Mouse (Mus musculus) heart, embryonic 14.5 days (tissue): ENCODE measurements around the gene Pnpo. TPM values are rescaled to one million over a fixed set of nuclear protein-coding genes. Genes with fewer than 3 reads are reported as not detected.
A peak's percentile ranks its signal among the peaks of the same experiment; 100 is the strongest.

Experiments used
- ATAC-seq: fragments of 200-750 bp; cut with Nextera tagmentation; 2 replicates; pipeline ENCODE4 v1.8.0; 2017; ENCODE audit warnings: low read depth, moderate TSS enrichment; ENCODE audit not compliant: insufficient number of reproducible peaks, insufficient read depth, low FRiP score
- H3K27ac ChIP-seq, 2 experiments: fragments of 200-500 bp in 1 of 2; fragments of 300-500 bp in 1 of 2; sonication (generic) in 1 of 2; replicated peaks in 1 of 2; 2 replicates each; pipeline ENCODE4 v1.5.1; 2012 to 2014; ENCODE audit warnings: low read depth in 2 of 2, low read length in 2 of 2, control low read depth in 1 of 2, mild to moderate bottlenecking in 1 of 2, mixed read lengths in 1 of 2; ENCODE audit not compliant: control insufficient read depth in 1 of 2, insufficient read depth in 1 of 2
- H3K27me3 ChIP-seq: fragments of 300-500 bp; sonication (generic); 2 replicates; pipeline ENCODE4 v1.6.1; 2014; ENCODE audit warnings: mild to moderate bottlenecking, low read length, control low read depth; ENCODE audit not compliant: control insufficient read depth, insufficient read depth
- H3K36me3 ChIP-seq: fragments of 300-500 bp; sonication (generic); 2 replicates; pipeline ENCODE4 v1.6.1; 2014; ENCODE audit warnings: mild to moderate bottlenecking, control low read depth, low read length, mixed read lengths; ENCODE audit not compliant: control insufficient read depth, insufficient read depth
- H3K4me1 ChIP-seq, 2 experiments: fragments of 200-500 bp in 1 of 2; fragments of 300-500 bp in 1 of 2; sonication (generic) in 1 of 2; 2 replicates each; pipeline ENCODE4 v1.6.1; 2012 to 2014; ENCODE audit warnings: low read length in 2 of 2, control low read depth in 1 of 2, mixed read lengths in 1 of 2; ENCODE audit not compliant: control insufficient read depth in 2 of 2, insufficient read depth in 2 of 2
- H3K4me2 ChIP-seq: fragments of 300-500 bp; sonication (generic); 2 replicates; pipeline ENCODE4 v1.6.1; 2014; ENCODE audit warnings: mild to moderate bottlenecking, low read length
- H3K4me3 ChIP-seq, 2 experiments: fragments of 200-500 bp in 1 of 2; fragments of 300-500 bp in 1 of 2; sonication (generic) in 1 of 2; 2 replicates each; pipeline ENCODE4 v1.5.1; 2012 to 2014; ENCODE audit warnings: low read length in 2 of 2, mild to moderate bottlenecking in 2 of 2, control low read depth in 1 of 2, low read depth in 1 of 2, moderate library complexity in 1 of 2; ENCODE audit not compliant: control insufficient read depth in 1 of 2, insufficient read depth in 1 of 2
- H3K9ac ChIP-seq: fragments of 300-500 bp; sonication (generic); 2 replicates; pipeline ENCODE4 v1.6.1; 2014; ENCODE audit warnings: mild to moderate bottlenecking, low read length
- H3K9me3 ChIP-seq: fragments of 300-500 bp; sonication (generic); 2 replicates; pipeline ENCODE4 v1.6.1; 2016; ENCODE audit warnings: low read length, control low read depth; ENCODE audit not compliant: control insufficient read depth
- WGBS: fragments of 180-500 bp; shearing (Covaris S2); extraction: QIAGEN DNeasy Blood & Tissue Kit; methylation state at CpG from one replicate; pipeline ENCODE4 v1.1.7; 2014; 5-methylcytosine and 5-hydroxymethylcytosine counted together
- polyA plus RNA-seq: library from polyadenylated mRNA; unstranded; fragments of >200 nt; fragmentation: Nextera tagmentation; extraction: Ambion mirVana; gene quantifications from 2 replicates; pipeline ENCODE4 v1.2.1, GENCODE M21; 2014

Pnpo gene
- polyA plus RNA-seq, 1 experiment from 2014 or later: 32.3 TPM

DNA sequence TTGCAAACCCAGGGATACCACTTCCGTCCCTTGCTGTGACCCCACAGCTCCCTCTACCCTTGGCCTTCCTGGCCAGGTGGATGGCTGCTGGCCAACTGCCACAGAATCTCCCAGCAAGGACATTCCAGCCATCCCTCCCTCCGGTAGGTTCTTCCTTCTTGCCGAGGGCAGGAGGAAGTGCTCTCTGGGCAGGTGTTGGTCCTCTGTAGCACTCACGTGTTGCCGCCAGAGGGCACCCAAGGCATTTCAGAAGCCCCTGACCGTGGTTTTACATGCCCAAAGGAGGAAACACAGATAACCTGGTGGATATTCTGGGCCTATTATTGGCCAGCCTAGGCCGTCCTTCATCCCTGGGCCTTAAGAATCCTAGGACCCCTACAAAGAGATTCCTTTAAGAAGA is 38.6 kb upstream of the Pnpo start:
- Histone ChIP-seq H3K4me3 (no peak overlapping the region), H3K27ac (no peak overlapping the region), H3K36me3 (no peaks in the 10 kb centered on the region), H3K4me1 (peaks cover 3 to 5% of the 10 kb centered on the region in 2 experiments; a peak in 3 of 4 replicates), H3K4me2 (no peak overlapping the region), H3K9me3 (no peaks in the 10 kb centered on the region), H3K27me3 (peaks cover 40% of the 10 kb centered on the region), H3K9ac (no peak overlapping the region)
- no peak for ATAC-seq
- 3% methylated on average over 7 of the region's 7 CpGs for WGBS

- Histone ChIP-seq H3K4me3 (no peak overlapping the region), H3K9me3 (no peaks in the 10 kb centered on the region), H3K9ac (no peak overlapping the region), H3K4me2 (no peak overlapping the region), H3K27ac (no peak overlapping the region), H3K4me1 (peaks cover 3 to 6% of the 10 kb centered on the region in 2 experiments), H3K36me3 (no peaks in the 10 kb centered on the region), H3K27me3 (peaks cover 34% of the 10 kb centered on the region)
- ATAC-seq: no peak
- 55% methylated on average over 15 of the region's 15 CpGs for WGBS
Observed at GRCm38 (mm10) chr11:96981461-96981860, 37.7 kb upstream of the Pnpo start.

GRCm38 (mm10) chr11:96980021-96980420 is 36.2 kb upstream of the Pnpo start:
- Histone ChIP-seq H3K4me1 (peaks cover 10 to 16% of the 10 kb centered on the region in 2 experiments), H3K9me3 (no peaks in the 10 kb centered on the region), H3K9ac (no peak overlapping the region), H3K27me3 (peaks cover 20% of the 10 kb centered on the region), H3K4me2 (no peak overlapping the region), H3K27ac (no peak overlapping the region), H3K36me3 (no peaks in the 10 kb centered on the region), H3K4me3 (no peak overlapping the region)
- ATAC-seq: no peak
- 71% methylated on average over 5 of the region's 5 CpGs for whole genome bisulfite sequencing

- 87% methylated on average over 7 of the region's 7 CpGs for WGBS
Observed at GRCm38 (mm10) chr11:96979329-96979728, 35.5 kb upstream of the Pnpo start.

GRCm38 (mm10) chr11:96978401-96979246 is 34.8 kb upstream of the Pnpo start:
- Histone ChIP-seq H3K9me3 (no peaks in the 10 kb centered on the region), H3K4me1 (peaks cover 10 to 26% of the 10 kb centered on the region in 2 experiments), H3K36me3 (no peaks in the 10 kb centered on the region), H3K4me3 (peak overlapping the region; percentile 53 to 63), H3K27me3 (peaks cover 6% of the 10 kb centered on the region), H3K27ac (peak overlapping the region; percentile 76 to 77), H3K9ac (peak overlapping the region; percentile 77), H3K4me2 (peak overlapping the region; percentile 84)
- 27% methylated on average over 17 of the region's 17 CpGs for WGBS
- ATAC-seq: no peak

More at GRCm38 (mm10) chr11:96979329-96979728, 35.5 kb upstream of the Pnpo start:
- H3K4me1 ChIP-seq: peaks cover 10 to 19% of the 10 kb centered on the region in 2 experiments
- no peak for ATAC-seq
- no peaks in the 10 kb centered on the region for H3K36me3 ChIP-seq
- no peaks in the 10 kb centered on the region for H3K9me3 ChIP-seq
- H3K4me2 ChIP-seq: no peak overlapping the region
- peaks cover 13% of the 10 kb centered on the region for H3K27me3 ChIP-seq
- no peak overlapping the region for H3K4me3 ChIP-seq
- no peak overlapping the region for H3K27ac ChIP-seq
- H3K9ac ChIP-seq: no peak overlapping the region

DNA sequence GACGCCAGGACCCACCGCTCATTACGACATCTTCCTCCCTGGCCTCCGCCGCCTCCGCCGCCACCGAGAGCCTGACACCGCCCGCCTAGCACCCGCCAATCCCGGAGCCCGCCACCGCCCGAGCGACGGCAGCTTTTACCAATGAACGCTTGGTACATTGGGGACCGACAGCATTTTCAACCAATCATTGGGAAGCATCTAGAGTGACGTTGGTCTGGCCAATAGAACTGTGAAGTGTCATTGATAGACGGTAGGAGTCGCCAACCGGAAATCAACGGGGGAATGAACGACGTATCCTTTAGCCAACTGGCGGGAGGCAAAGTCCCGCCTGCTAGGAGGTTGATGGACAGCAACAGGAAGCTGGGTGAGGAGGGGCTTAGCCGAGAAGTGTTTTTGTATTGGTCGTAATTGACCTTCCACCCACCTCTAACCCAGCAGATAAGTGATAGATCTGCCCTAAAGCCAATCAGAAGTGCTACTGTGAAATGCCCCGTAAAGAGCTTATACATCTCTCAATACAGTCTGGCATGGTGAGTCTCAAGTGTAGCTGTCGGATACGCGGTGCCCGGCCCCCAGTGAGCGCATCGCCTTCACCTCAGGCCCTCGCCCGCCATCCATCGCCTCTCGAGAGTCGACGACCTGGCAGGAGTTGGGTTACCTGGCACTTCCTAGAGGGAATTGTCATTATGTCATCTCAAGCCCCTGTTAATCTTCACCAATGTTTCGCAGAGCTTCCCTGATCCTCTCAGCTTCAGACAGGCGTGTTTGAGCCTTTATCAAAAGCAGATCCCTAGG is 34.0 kb upstream of the Pnpo start:
- H3K9ac ChIP-seq: peak overlapping the region; percentile 95
- H3K27me3 ChIP-seq: no peaks in the 10 kb centered on the region
- H3K27ac ChIP-seq: peak overlapping the region; percentile 86 to 96
- H3K36me3 ChIP-seq: no peaks in the 10 kb centered on the region
- H3K4me3 ChIP-seq: peak overlapping the region; percentile 81 to 84
- WGBS: under 1% methylated on average over 45 of the region's 45 CpGs
- peak overlapping the region; percentile 84 for H3K4me2 ChIP-seq
- ATAC-seq: peak; percentile 94
- peaks cover 12 to 33% of the 10 kb centered on the region in 2 experiments for H3K4me1 ChIP-seq
- H3K9me3 ChIP-seq: no peaks in the 10 kb centered on the region

DNA sequence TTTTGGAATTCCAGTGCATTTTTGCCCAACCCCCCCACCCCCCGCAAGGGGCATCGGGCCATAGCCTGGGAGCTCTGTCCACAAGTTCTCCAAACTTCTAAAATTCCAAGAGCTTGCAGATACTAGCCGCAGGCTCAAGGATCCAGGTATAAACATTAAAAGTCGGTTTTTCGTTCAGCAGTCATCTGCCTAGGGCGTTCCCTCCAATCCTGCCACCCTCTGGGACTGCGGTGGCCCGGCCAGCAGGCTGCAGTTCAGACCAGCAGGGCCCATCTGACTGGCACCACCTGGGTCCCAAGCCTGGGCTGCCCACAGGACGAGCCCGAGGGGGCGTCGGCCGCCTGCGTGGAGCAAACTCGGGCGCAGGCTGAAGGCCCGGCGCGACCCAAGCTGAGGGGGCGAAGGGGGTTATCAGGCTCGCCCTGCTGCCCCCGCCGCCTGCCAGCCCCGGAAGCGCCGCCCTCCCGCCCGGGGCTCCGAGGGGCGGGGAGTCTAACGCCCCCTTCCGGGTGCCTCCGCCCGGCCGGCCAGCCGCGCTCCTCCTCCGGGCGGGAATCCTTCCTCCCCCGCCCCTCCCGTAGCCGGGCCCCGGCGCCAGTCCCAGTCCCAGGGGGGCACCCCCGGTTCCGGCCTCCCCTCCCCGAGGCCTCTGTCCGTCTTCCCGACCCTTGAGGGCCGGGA is 33.3 kb upstream of the Pnpo start:
- no peaks in the 10 kb centered on the region for H3K9me3 ChIP-seq
- H3K9ac ChIP-seq: peak overlapping the region; percentile 95
- H3K36me3 ChIP-seq: no peaks in the 10 kb centered on the region
- H3K27ac ChIP-seq: peak overlapping the region; percentile 89 to 96
- peak overlapping the region; percentile 78 for H3K4me2 ChIP-seq
- H3K4me3 ChIP-seq: peak overlapping the region; percentile 81 to 84
- peaks cover 17 to 39% of the 10 kb centered on the region in 2 experiments for H3K4me1 ChIP-seq
- under 1% methylated on average over 44 of the region's 50 CpGs for WGBS
- peak; percentile 75 for ATAC-seq
- H3K27me3 ChIP-seq: no peaks in the 10 kb centered on the region
